Mouse (Mus musculus) liver, postnatal 0 days (tissue): ENCODE measurements at regions not wholly inside any gene's neighbourhood (a gene's known extent, or its start where the extent isn't known, plus 50 kb on each side); places are given as distances from the start of the nearest gene placed in this dataset.

Source experiments
- CTCF ChIP-seq: sonication (generic); IDR thresholded peaks from 2 replicates; pipeline ENCODE4 v1.5.1; 2016; ENCODE audit warnings: antibody characterized with exemption, low read depth
- EP300 ChIP-seq: IDR thresholded peaks from 2 replicates; pipeline ENCODE4 v1.6.1; 2016; ENCODE audit warnings: antibody characterized with exemption, low read depth, mild to moderate bottlenecking

DNA sequence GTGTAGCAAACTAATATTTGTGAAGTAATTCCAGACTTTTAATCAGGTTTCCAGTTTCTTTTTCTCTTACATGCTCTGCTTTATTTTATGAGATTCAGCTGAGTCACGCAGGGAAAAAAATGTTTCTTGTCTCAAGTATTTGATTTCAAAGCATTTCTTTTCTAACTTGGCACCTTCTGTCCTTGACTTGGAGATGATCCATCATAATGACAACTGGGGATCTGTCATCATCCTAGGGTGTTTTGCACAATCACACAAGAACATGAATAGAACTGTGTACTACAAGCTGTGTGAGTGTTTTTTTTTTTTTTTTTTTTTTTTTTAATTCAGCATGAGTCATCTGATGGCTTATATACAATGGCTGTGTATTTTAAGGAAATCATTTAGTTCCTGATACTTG, 1022.0 kb upstream of the Flrt2 start:
- TF ChIP-seq CTCF (no peak), EP300 (no peak)
